Mouse (Mus musculus): ENCODE data around the gene Pth2. TPM values are rescaled to one million over a fixed set of nuclear protein-coding genes. Genes with fewer than 3 reads are reported as not detected.

The Pth2 gene
- polyA plus RNA-seq, 1 experiment from 2014 or later: 0.53 TPM

GRCm38 (mm10) chr7:45229046-45229445, 48.3 kb downstream of the Pth2 start:
- ATAC-seq (ENCODE audit: low FRiP score): no peak

GRCm38 (mm10) chr7:45229459-45230203, 48.8 kb downstream of the Pth2 start:
- no peak for DNase-seq (ENCODE audit: low spot score, missing footprints)
- H3K36me3 ChIP-seq (ENCODE audit: control insufficient read depth, insufficient read depth, low read length): peaks cover 64% of the 10 kb centered on the region

More at GRCm38 (mm10) chr7:45229046-45229445, 48.3 kb downstream of the Pth2 start:
- Histone ChIP-seq H3K4me1 (ENCODE audit: control insufficient read depth, insufficient read depth, low read length) (peaks cover 12% of the 10 kb centered on the region), H3K4me2 (no peak overlapping the region), H3K9ac (ENCODE audit: low read length) (no peak overlapping the region), H3K36me3 (ENCODE audit: control insufficient read depth, insufficient read depth, low read length) (peaks cover 66% of the 10 kb centered on the region), H3K4me3 (ENCODE audit: low read depth, low read length) (no peak overlapping the region), H3K9me3 (ENCODE audit: control insufficient read depth, low read length) (no peaks in the 10 kb centered on the region), H3K27ac (ENCODE audit: low read depth, low read length) (no peak overlapping the region), H3K27me3 (ENCODE audit: control insufficient read depth, insufficient read depth, low read length) (no peaks in the 10 kb centered on the region)
- no peak for DNase-seq (ENCODE audit: low spot score, missing footprints)
- 91% methylated on average over 8 of the region's 8 CpGs for WGBS

GRCm38 (mm10) chr7:45231192-45231591, 50.4 kb downstream of the Pth2 start:
- DNase-seq (ENCODE audit: low spot score, missing footprints): no peak
- no peak overlapping the region for H3K27ac ChIP-seq (ENCODE audit: low read depth, low read length)
- H3K4me3 ChIP-seq (ENCODE audit: low read depth, low read length): no peak overlapping the region
- WGBS: 91% methylated on average over 12 of the region's 12 CpGs
- H3K9ac ChIP-seq (ENCODE audit: low read length): no peak overlapping the region
- H3K9me3 ChIP-seq (ENCODE audit: control insufficient read depth, low read length): no peaks in the 10 kb centered on the region
- peaks cover 29% of the 10 kb centered on the region for H3K4me1 ChIP-seq (ENCODE audit: control insufficient read depth, insufficient read depth, low read length)
- H3K27me3 ChIP-seq (ENCODE audit: control insufficient read depth, insufficient read depth, low read length): peaks cover 3% of the 10 kb centered on the region; the same call in 1 of the 2 replicates
- H3K4me2 ChIP-seq: no peak overlapping the region
- H3K36me3 ChIP-seq (ENCODE audit: control insufficient read depth, insufficient read depth, low read length): peaks cover 49% of the 10 kb centered on the region
- ATAC-seq (ENCODE audit: low FRiP score): no peak

More at GRCm38 (mm10) chr7:45229459-45230203, 48.8 kb downstream of the Pth2 start:
- 88% methylated on average over 7 of the region's 7 CpGs for whole genome bisulfite sequencing
- Histone ChIP-seq H3K4me3 (ENCODE audit: low read depth, low read length) (no peak overlapping the region), H3K4me1 (ENCODE audit: control insufficient read depth, insufficient read depth, low read length) (peaks cover 18% of the 10 kb centered on the region), H3K4me2 (no peak overlapping the region), H3K9ac (ENCODE audit: low read length) (no peak overlapping the region), H3K27me3 (ENCODE audit: control insufficient read depth, insufficient read depth, low read length) (no peaks in the 10 kb centered on the region), H3K27ac (ENCODE audit: low read depth, low read length) (no peak overlapping the region), H3K9me3 (ENCODE audit: control insufficient read depth, low read length) (no peaks in the 10 kb centered on the region)
- no peak for ATAC-seq (ENCODE audit: low FRiP score)

Small RNAs within 50 kb of the gene (microRNA-seq; reads per million reads assigned to microRNA genes)
- gene Mir7055: not detected

Other genes starting within 250 kb of the Pth2 start
- gene Tsks, start 237.8 kb upstream of the Pth2 start, polyA plus RNA-seq (2014; fragmentation: Nextera tagmentation; extraction: Ambion mirVana): 0.07 TPM in 1 of 2 replicates, not detected in the other
- gene Cpt1c, start 206.1 kb upstream of the Pth2 start, polyA plus RNA-seq (2014; fragmentation: Nextera tagmentation; extraction: Ambion mirVana): 20.8 and 21.8 TPM in 2 replicates
- 276 and 281 TPM in 2 replicates for gene Prmt1, start 194.4 kb upstream of the Pth2 start, polyA plus RNA-seq (2014; fragmentation: Nextera tagmentation; extraction: Ambion mirVana)
- gene Irf3, start 183.3 kb upstream of the Pth2 start, polyA plus RNA-seq (2014; fragmentation: Nextera tagmentation; extraction: Ambion mirVana): 55.6 and 65.9 TPM in 2 replicates
- 56.0 and 62.2 TPM in 2 replicates for gene Bcl2l12, start 182.3 kb upstream of the Pth2 start, polyA plus RNA-seq (2014; fragmentation: Nextera tagmentation; extraction: Ambion mirVana)
- 43.6 and 44.4 TPM in 2 replicates for gene Scaf1, start 164.6 kb upstream of the Pth2 start, polyA plus RNA-seq (2014; fragmentation: Nextera tagmentation; extraction: Ambion mirVana)
- 18.6 and 22.2 TPM in 2 replicates for gene Rras, start 163.0 kb upstream of the Pth2 start, polyA plus RNA-seq (2014; fragmentation: Nextera tagmentation; extraction: Ambion mirVana)
- gene Prr12, start 128.1 kb upstream of the Pth2 start, polyA plus RNA-seq (2014; fragmentation: Nextera tagmentation; extraction: Ambion mirVana): 9.6 and 12.2 TPM in 2 replicates
- 53.2 and 56.7 TPM in 2 replicates for gene Nosip, start 118.6 kb upstream of the Pth2 start, polyA plus RNA-seq (2014; fragmentation: Nextera tagmentation; extraction: Ambion mirVana)
- gene Prrg2, start 118.3 kb upstream of the Pth2 start, polyA plus RNA-seq (2014; fragmentation: Nextera tagmentation; extraction: Ambion mirVana): 12.7 and 13.5 TPM in 2 replicates
- gene Rcn3, start 88.8 kb upstream of the Pth2 start, polyA plus RNA-seq (2014; fragmentation: Nextera tagmentation; extraction: Ambion mirVana): 121 and 123 TPM in 2 replicates
- gene Fcgrt, start 77.1 kb upstream of the Pth2 start, polyA plus RNA-seq (2014; fragmentation: Nextera tagmentation; extraction: Ambion mirVana): 16.1 and 18.3 TPM in 2 replicates
- gene Rps11, start 56.6 kb upstream of the Pth2 start, polyA plus RNA-seq (2014; fragmentation: Nextera tagmentation; extraction: Ambion mirVana): 1,376 and 1,392 TPM in 2 replicates
- gene Rpl13a, start 52.2 kb upstream of the Pth2 start, polyA plus RNA-seq (2014; fragmentation: Nextera tagmentation; extraction: Ambion mirVana): 1,212 and 1,290 TPM in 2 replicates
- 0.17 and 0.60 TPM in 2 replicates for gene Gm45713, start 44.8 kb upstream of the Pth2 start, polyA plus RNA-seq (2014; fragmentation: Nextera tagmentation; extraction: Ambion mirVana)
- 0.40 and 0.97 TPM in 2 replicates for gene Flt3l, start 44.6 kb upstream of the Pth2 start, polyA plus RNA-seq (2014; fragmentation: Nextera tagmentation; extraction: Ambion mirVana)
- 104 and 105 TPM in 2 replicates for gene Pih1d1, start 26.7 kb upstream of the Pth2 start, polyA plus RNA-seq (2014; fragmentation: Nextera tagmentation; extraction: Ambion mirVana)
- gene Aldh16a1, start 26.4 kb upstream of the Pth2 start, polyA plus RNA-seq (2014; fragmentation: Nextera tagmentation; extraction: Ambion mirVana): 22.0 and 25.7 TPM in 2 replicates
- 0.40 and 0.51 TPM in 2 replicates for gene Slc17a7, start 17.0 kb upstream of the Pth2 start, polyA plus RNA-seq (2014; fragmentation: Nextera tagmentation; extraction: Ambion mirVana)
- gene Gfy, start 1.4 kb upstream of the Pth2 start, polyA plus RNA-seq (2014; fragmentation: Nextera tagmentation; extraction: Ambion mirVana): not detected in 2 replicates
- gene Ccdc155, start 23.9 kb downstream of the Pth2 start, polyA plus RNA-seq (2014; fragmentation: Nextera tagmentation; extraction: Ambion mirVana): 0.52 and 0.86 TPM in 2 replicates
- 0.81 and 1.2 TPM in 2 replicates for gene Dkkl1, start 31.2 kb downstream of the Pth2 start, polyA plus RNA-seq (2014; fragmentation: Nextera tagmentation; extraction: Ambion mirVana)
- gene Tead2, start 34.8 kb downstream of the Pth2 start, polyA plus RNA-seq (2014; fragmentation: Nextera tagmentation; extraction: Ambion mirVana): 241 and 253 TPM in 2 replicates
- 0.81 and 0.97 TPM in 2 replicates for gene Cd37, start 58.1 kb downstream of the Pth2 start, polyA plus RNA-seq (2014; fragmentation: Nextera tagmentation; extraction: Ambion mirVana)
- not detected in 2 replicates for gene Slc6a16, start 60.1 kb downstream of the Pth2 start, polyA plus RNA-seq (2014; fragmentation: Nextera tagmentation; extraction: Ambion mirVana)
- not detected in 2 replicates for gene Slc6a21, start 96.5 kb downstream of the Pth2 start, polyA plus RNA-seq (2014; fragmentation: Nextera tagmentation; extraction: Ambion mirVana)
- 4.4 and 6.1 TPM in 2 replicates for gene Trpm4, start 152.8 kb downstream of the Pth2 start, polyA plus RNA-seq (2014; fragmentation: Nextera tagmentation; extraction: Ambion mirVana)
- gene Hrc, start 154.3 kb downstream of the Pth2 start, polyA plus RNA-seq (2014; fragmentation: Nextera tagmentation; extraction: Ambion mirVana): 0.11 and 0.19 TPM in 2 replicates
- gene Ppfia3, start 186.0 kb downstream of the Pth2 start, polyA plus RNA-seq (2014; fragmentation: Nextera tagmentation; extraction: Ambion mirVana): 7.7 and 8.1 TPM in 2 replicates
- 0.75 and 1.2 TPM in 2 replicates for gene Lin7b, start 189.6 kb downstream of the Pth2 start, polyA plus RNA-seq (2014; fragmentation: Nextera tagmentation; extraction: Ambion mirVana)
- 62.0 and 70.9 TPM in 2 replicates for gene Snrnp70, start 214.7 kb downstream of the Pth2 start, polyA plus RNA-seq (2014; fragmentation: Nextera tagmentation; extraction: Ambion mirVana)
- not detected in 2 replicates for gene Kcna7, start 224.7 kb downstream of the Pth2 start, polyA plus RNA-seq (2014; fragmentation: Nextera tagmentation; extraction: Ambion mirVana)
- 0.23 and 0.44 TPM in 2 replicates for gene Ntf5, start 232.7 kb downstream of the Pth2 start, polyA plus RNA-seq (2014; fragmentation: Nextera tagmentation; extraction: Ambion mirVana)
- gene Lhb, start 239.8 kb downstream of the Pth2 start, polyA plus RNA-seq (2014; fragmentation: Nextera tagmentation; extraction: Ambion mirVana): not detected in 2 replicates

Data from midbrain, embryonic 11.5 days (tissue).